Mouse (Mus musculus) lung, adult 2 months (tissue): ENCODE data around the gene Tprgl.

Experiments
- CTCF ChIP-seq: fragments of 200-500 bp; IDR thresholded peaks from 2 replicates; pipeline ENCODE4 v1.5.1; 2011; ENCODE audit warnings: mild to moderate bottlenecking, low read length, control low read depth; ENCODE audit not compliant: insufficient read depth
- POLR2A ChIP-seq: fragments of 200-500 bp; IDR thresholded peaks from 2 replicates; pipeline ENCODE4 v1.6.1; 2011; ENCODE audit warnings: low read depth, mild to moderate bottlenecking, control low read depth, low read length, borderline replicate concordance; ENCODE audit errors: extremely low read depth

DNA sequence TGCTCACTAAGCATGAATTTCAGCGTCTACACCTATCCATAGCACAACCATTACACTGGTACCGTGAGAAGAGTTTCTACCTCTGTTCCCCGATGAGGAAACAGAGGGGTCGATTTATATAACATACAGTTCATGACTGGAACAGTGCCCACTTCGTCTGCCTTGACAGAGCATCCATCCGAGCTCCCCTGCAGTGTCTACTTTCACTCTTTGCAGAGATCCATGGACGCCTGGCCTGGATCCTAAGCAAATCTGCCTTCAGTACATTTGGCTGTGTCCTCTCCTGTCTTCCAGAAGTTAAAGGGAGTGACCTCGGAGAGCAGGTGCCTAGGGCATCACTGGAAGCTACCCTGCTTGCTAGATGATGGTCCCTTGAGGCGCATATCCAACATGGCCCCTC, 41.3 kb downstream of the Tprgl start:
- TF ChIP-seq CTCF (no peak), POLR2A (no peak)
